Mouse (Mus musculus): ENCODE measurements around the gene Slc39a11. TPM values are rescaled to one million over a fixed set of nuclear protein-coding genes. Genes with fewer than 3 reads are reported as not detected.

Gene Slc39a11
- polyA plus RNA-seq, 1 experiment from 2014 or later = 40.1 TPM

DNA sequence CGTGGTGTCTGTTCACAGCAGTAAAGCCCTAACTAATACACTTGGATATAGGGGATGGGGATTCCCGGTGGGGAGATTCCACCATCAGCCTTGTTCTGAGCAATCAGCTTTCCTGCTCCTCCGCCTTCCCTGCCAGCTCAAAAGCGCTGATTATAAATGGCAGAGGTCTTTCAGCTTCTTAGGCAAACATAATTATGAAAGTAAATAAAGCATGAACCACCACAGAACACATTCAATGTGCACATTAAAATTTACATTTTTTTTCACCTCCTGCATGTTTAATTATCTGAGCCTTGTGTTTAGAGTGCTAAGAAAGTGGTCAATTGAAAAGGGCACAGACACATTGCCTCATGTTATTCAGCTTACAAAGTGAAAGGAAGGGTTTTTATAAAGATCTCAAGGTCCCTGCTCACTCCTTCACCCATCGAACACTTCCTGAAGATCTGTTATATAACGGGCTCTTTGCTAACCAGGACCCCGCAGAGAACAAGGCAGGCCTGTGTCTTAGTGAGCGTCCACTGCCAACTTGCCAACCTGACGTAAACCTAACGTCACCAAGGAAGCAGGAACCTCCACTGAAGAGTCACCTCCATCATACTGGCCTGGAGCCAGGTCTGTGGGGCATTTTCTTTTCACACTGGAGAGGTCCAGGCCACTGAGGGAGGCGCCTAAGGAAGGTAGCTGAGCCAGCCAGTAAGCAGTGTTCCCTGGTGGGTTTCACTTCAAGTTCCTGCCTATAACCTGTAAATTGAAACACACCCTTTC, 142.0 kb downstream of the Slc39a11 start:
- Histone ChIP-seq H3K4me2 (ENCODE audit: low read length) (no peak overlapping the region), H3K4me3 (ENCODE audit: low read length) (no peak overlapping the region), H3K9me3 (ENCODE audit: control insufficient read depth, low read length) (no peaks in the 10 kb centered on the region), H3K36me3 (ENCODE audit: control insufficient read depth, insufficient read depth, low read length) (no peaks in the 10 kb centered on the region), H3K27me3 (replicated peaks; ENCODE audit: control insufficient read depth, insufficient read depth, low read length) (no peaks in the 10 kb centered on the region), H3K4me1 (ENCODE audit: control insufficient read depth, insufficient read depth, low read depth, low read length) (peaks cover 6% of the 10 kb centered on the region), H3K27ac (ENCODE audit: low read depth, low read length) (no peak overlapping the region), H3K9ac (ENCODE audit: low read depth, low read length) (no peak overlapping the region)
- ATAC-seq = 0 out of 2 replicates have a peak, but pooled peaks have one; percentile 40
- WGBS = 62% methylated on average over 11 of the region's 11 CpGs

DNA sequence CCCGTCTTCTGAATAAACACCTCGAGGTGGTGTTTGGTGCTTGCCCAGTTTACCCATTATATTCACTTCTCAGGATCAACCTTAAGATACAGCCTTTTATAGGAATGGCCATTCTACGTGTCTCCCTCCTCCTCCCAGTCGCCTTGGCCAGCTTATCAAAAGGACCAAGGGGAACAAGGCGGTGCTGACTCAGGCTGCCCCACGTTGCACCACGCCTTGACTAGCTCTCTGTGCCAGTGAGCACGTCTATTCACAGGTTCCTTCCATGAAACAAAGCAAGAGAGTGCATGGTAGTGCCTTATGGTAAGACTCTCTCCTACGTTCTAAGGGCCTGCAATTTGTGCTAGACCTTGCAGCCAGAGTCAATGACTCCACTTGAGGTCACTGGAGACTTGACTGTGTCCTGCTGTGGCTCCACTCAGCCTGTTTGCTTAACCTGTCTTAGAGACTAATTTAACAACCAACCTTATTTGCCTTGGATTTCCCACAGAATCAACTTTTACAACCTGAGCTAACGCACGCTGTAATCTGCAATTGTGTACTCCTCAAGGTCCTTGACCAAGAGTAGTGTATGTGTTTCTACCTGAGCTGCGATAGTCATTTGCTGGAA, 144.2 kb downstream of the Slc39a11 start:
- 92% methylated on average over 12 of the region's 12 CpGs for WGBS
- no peak overlapping the region for H3K4me3 ChIP-seq (ENCODE audit: low read length)
- no peak overlapping the region for H3K27ac ChIP-seq (ENCODE audit: low read depth, low read length)
- H3K36me3 ChIP-seq (ENCODE audit: control insufficient read depth, insufficient read depth, low read length) = no peaks in the 10 kb centered on the region
- ATAC-seq = no peak
- H3K9me3 ChIP-seq (ENCODE audit: control insufficient read depth, low read length) = no peaks in the 10 kb centered on the region
- no peak overlapping the region for H3K9ac ChIP-seq (ENCODE audit: low read depth, low read length)
- peaks cover 6% of the 10 kb centered on the region for H3K4me1 ChIP-seq (ENCODE audit: control insufficient read depth, insufficient read depth, low read depth, low read length)
- H3K27me3 ChIP-seq (replicated peaks; ENCODE audit: control insufficient read depth, insufficient read depth, low read length) = no peaks in the 10 kb centered on the region
- H3K4me2 ChIP-seq (ENCODE audit: low read length) = no peak overlapping the region

DNA sequence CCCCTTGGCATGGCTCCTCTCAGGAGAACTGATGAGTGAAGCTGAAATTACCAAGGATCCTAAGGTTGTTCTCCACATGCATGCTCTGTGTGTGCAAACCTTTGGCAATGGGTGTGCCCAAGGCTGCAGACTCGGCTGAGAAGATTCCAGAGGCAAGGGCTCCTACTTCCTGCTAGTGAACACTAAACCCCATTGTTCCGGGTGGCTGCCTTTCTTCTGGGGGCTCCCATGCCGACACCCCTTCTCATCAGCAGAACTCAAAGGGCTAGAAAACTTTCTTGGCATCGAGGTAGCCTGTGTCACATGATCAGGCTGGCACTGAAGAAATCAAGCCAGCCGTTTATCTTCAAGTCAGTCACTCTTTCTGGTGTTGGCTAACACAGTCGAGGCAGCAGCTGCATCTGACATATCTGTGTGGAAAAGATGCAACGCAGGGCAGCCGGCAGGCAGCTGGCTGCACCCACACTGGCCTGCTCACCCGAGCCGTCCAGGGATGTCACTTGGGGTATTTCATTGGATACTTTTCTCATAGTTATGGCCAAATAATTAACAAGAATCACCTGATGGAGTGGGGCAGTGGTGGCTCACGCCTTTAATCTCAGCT, 145.3 kb downstream of the Slc39a11 start:
- 58% methylated on average over 11 of the region's 11 CpGs for WGBS

DNA sequence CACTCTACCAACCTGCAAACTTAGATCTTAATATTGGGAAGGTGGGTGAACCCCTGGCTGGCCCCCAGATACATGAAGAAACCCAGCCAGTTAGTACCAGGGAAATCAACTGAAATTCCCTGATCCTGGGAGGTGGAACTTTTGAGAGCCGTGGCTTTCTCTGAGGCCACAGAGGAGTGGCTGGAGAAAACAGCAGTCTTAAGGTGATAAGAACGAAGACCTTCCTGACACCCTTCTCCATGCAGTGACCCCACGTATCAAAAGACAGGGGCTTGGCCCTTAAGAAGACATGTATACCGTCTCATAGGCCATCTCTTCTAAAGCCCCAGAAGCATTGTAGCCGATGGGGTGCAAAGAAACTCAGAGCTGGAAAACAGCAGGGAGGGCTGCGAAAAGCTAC, 146.9 kb downstream of the Slc39a11 start:
- no peak overlapping the region for H3K27ac ChIP-seq (ENCODE audit: low read depth, low read length)
- no peak overlapping the region for H3K9ac ChIP-seq (ENCODE audit: low read depth, low read length)
- no peaks in the 10 kb centered on the region for H3K27me3 ChIP-seq (replicated peaks; ENCODE audit: control insufficient read depth, insufficient read depth, low read length)
- peaks cover under 1% of the 10 kb centered on the region; the same call in 1 of the 2 replicates for H3K4me1 ChIP-seq (ENCODE audit: control insufficient read depth, insufficient read depth, low read depth, low read length)
- no peaks in the 10 kb centered on the region for H3K9me3 ChIP-seq (ENCODE audit: control insufficient read depth, low read length)
- ATAC-seq = no peak
- WGBS = 89% methylated on average over 6 of the region's 6 CpGs
- H3K4me3 ChIP-seq (ENCODE audit: low read length) = no peak overlapping the region
- no peaks in the 10 kb centered on the region for H3K36me3 ChIP-seq (ENCODE audit: control insufficient read depth, insufficient read depth, low read length)
- H3K4me2 ChIP-seq (ENCODE audit: low read length) = no peak overlapping the region

More for the DNA sequence above, 145.3 kb downstream of the Slc39a11 start:
- ATAC-seq = no peak
- peaks cover 6% of the 10 kb centered on the region for H3K4me1 ChIP-seq (ENCODE audit: control insufficient read depth, insufficient read depth, low read depth, low read length)
- H3K36me3 ChIP-seq (ENCODE audit: control insufficient read depth, insufficient read depth, low read length) = no peaks in the 10 kb centered on the region
- no peak overlapping the region for H3K4me2 ChIP-seq (ENCODE audit: low read length)
- H3K9me3 ChIP-seq (ENCODE audit: control insufficient read depth, low read length) = no peaks in the 10 kb centered on the region
- no peak overlapping the region for H3K9ac ChIP-seq (ENCODE audit: low read depth, low read length)
- no peaks in the 10 kb centered on the region for H3K27me3 ChIP-seq (replicated peaks; ENCODE audit: control insufficient read depth, insufficient read depth, low read length)
- no peak overlapping the region for H3K27ac ChIP-seq (ENCODE audit: low read depth, low read length)
- H3K4me3 ChIP-seq (ENCODE audit: low read length) = no peak overlapping the region

DNA sequence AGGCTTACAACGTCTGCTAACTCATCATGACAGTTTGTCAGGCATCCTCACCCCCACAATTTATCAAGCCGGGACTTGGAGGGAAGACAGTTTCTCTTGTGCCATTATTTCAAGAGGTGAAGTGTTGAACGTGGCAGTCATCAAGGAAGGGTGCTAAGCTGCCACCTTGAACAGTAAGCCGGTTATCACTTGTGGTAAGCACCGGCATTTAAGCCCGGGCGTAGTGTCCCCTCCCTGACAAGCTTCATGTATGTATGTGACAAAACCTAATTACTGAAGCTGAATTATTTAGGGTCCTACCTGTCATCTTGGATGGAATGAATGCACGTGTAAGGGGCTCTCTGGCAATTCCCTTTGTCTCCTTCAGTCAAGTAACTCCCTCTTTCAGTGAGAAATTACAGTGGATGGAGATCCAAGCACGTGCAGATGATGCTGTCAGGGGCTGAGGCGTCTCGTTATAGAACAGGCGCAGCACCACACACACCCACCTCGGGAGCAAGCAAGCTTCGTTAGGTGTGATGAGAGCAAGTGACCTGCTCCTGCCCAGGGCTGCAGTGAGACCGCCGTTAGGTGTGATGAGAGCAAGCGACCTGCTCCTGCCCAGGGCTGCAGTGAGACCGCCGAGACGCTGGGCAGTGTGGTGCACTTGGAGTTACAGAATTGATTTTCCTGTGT, 149.1 kb downstream of the Slc39a11 start:
- H3K9ac ChIP-seq (ENCODE audit: low read depth, low read length) = no peak overlapping the region
- H3K9me3 ChIP-seq (ENCODE audit: control insufficient read depth, low read length) = no peaks in the 10 kb centered on the region
- H3K4me2 ChIP-seq (ENCODE audit: low read length) = no peak overlapping the region
- no peak overlapping the region for H3K27ac ChIP-seq (ENCODE audit: low read depth, low read length)
- ATAC-seq = no peak
- WGBS = 68% methylated on average over 20 of the region's 20 CpGs
- no peaks in the 10 kb centered on the region for H3K4me1 ChIP-seq (ENCODE audit: control insufficient read depth, insufficient read depth, low read depth, low read length)
- no peak overlapping the region for H3K4me3 ChIP-seq (ENCODE audit: low read length)
- H3K27me3 ChIP-seq (replicated peaks; ENCODE audit: control insufficient read depth, insufficient read depth, low read length) = no peaks in the 10 kb centered on the region
- no peaks in the 10 kb centered on the region for H3K36me3 ChIP-seq (ENCODE audit: control insufficient read depth, insufficient read depth, low read length)

DNA sequence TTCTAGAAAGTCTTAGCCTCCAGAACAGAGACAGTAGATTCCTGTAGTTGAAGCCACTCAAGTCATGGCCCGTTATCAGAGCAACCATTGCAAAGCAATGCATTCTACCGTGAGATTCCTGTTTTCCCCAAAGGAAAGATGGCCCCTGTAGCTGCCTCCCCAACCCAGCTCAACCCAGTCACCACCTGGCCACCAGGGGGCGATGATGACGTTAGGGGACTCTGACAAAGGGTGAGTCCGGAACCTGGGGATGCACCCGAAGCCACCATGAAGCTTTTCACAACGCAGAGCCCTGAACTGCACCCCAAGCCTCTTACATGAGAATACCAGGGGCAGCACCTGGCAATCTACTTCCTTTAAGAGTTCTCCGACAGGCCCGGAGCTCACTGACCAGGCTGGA, 151.0 kb downstream of the Slc39a11 start:
- H3K9ac ChIP-seq (ENCODE audit: low read depth, low read length) = no peak overlapping the region
- H3K9me3 ChIP-seq (ENCODE audit: control insufficient read depth, low read length) = no peaks in the 10 kb centered on the region
- H3K27ac ChIP-seq (ENCODE audit: low read depth, low read length) = no peak overlapping the region
- H3K27me3 ChIP-seq (replicated peaks; ENCODE audit: control insufficient read depth, insufficient read depth, low read length) = no peaks in the 10 kb centered on the region
- no peak for ATAC-seq
- no peaks in the 10 kb centered on the region for H3K4me1 ChIP-seq (ENCODE audit: control insufficient read depth, insufficient read depth, low read depth, low read length)
- no peak overlapping the region for H3K4me3 ChIP-seq (ENCODE audit: low read length)
- H3K36me3 ChIP-seq (ENCODE audit: control insufficient read depth, insufficient read depth, low read length) = no peaks in the 10 kb centered on the region
- H3K4me2 ChIP-seq (ENCODE audit: low read length) = no peak overlapping the region
- WGBS = 59% methylated on average over 9 of the region's 9 CpGs

DNA sequence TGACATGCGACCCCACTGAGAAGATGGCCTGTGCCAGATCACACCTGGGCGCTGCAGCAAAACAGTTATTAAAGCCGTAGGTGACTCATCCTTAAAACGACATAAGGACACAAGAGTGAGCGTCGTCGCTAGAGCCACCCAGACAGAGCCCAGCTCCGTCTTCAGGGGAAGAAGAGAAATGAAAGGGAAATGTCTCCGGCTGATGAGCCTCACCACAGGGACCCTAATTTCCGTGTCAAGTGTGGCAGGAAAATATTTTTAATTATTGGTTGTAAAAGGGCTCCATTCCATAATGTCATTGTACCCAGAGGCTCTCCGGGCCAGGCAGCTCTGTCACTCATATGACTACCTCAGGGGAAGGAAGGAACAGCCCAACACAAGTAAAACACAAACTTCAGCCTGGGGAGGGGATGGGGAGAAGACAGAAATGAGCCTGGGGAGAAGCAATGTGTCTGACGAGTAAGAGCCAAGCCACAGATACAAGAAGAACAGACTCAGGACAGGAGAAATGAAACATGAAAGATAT, 155.8 kb downstream of the Slc39a11 start:
- Histone ChIP-seq H3K9ac (ENCODE audit: low read depth, low read length) (no peak overlapping the region), H3K4me3 (ENCODE audit: low read length) (no peak overlapping the region), H3K4me2 (ENCODE audit: low read length) (no peak overlapping the region), H3K36me3 (ENCODE audit: control insufficient read depth, insufficient read depth, low read length) (no peaks in the 10 kb centered on the region), H3K27me3 (replicated peaks; ENCODE audit: control insufficient read depth, insufficient read depth, low read length) (no peaks in the 10 kb centered on the region), H3K4me1 (ENCODE audit: control insufficient read depth, insufficient read depth, low read depth, low read length) (no peaks in the 10 kb centered on the region), H3K27ac (ENCODE audit: low read depth, low read length) (no peak overlapping the region), H3K9me3 (ENCODE audit: control insufficient read depth, low read length) (no peaks in the 10 kb centered on the region)
- 56% methylated on average over 12 of the region's 12 CpGs for WGBS
- no peak for ATAC-seq

DNA sequence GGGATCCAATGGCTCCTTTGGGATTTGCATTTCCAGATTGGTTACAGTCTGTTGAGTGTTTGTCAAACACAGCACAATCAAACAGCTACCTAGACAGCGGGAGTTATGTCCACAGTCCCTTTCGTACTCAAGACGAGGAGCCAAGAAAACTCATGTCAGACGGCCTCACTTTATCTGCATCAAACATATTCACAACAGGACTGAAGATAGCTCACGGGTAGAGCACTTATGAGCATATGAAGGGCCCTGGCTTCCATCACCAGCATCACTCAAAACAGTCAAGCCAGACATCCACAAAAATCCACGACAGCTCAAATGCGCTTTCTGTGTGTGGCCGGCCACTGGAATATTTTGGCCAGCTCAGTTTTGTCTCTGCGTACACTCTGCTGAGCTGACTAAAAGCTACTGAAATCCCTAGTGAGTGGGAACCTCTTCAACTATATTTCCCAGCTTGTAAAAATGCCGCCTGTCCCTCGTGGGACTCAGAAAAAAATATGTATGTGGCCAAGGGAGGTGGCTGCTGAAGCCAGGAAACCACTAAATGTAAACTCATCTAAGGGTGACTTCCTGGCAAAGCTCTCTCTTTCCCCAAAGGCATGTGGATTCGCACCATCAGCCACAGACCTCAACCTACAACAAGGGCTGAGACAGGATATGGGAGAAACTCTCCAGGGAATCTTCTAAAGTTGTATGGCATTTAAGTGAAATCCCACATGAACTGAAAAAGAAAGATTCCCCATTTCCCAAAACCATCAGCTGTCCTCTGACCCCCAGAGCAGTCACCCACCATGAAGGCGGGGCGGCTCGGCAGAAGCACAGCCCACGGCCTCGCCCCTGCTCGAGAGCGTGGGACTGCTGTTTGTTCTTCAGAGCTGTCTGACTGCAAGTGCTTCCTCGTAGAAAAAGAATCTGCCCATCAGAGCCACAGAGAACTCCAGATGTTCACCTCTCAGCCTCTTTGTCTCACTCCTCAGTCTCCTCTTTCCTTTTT, 159.1 kb downstream of the Slc39a11 start:
- H3K27ac ChIP-seq (ENCODE audit: low read depth, low read length) = no peak overlapping the region
- 81% methylated on average over 20 of the region's 20 CpGs for WGBS
- H3K27me3 ChIP-seq (replicated peaks; ENCODE audit: control insufficient read depth, insufficient read depth, low read length) = no peaks in the 10 kb centered on the region
- no peak overlapping the region for H3K4me3 ChIP-seq (ENCODE audit: low read length)
- no peaks in the 10 kb centered on the region for H3K36me3 ChIP-seq (ENCODE audit: control insufficient read depth, insufficient read depth, low read length)
- no peaks in the 10 kb centered on the region for H3K9me3 ChIP-seq (ENCODE audit: control insufficient read depth, low read length)
- H3K9ac ChIP-seq (ENCODE audit: low read depth, low read length) = no peak overlapping the region
- H3K4me2 ChIP-seq (ENCODE audit: low read length) = no peak overlapping the region
- ATAC-seq = no peak
- H3K4me1 ChIP-seq (ENCODE audit: control insufficient read depth, insufficient read depth, low read depth, low read length) = no peaks in the 10 kb centered on the region; the same call in 1 of the 2 replicates

Measured in hindbrain, embryonic 16.5 days (tissue).